Mouse (Mus musculus) heart, adult 2 months (tissue): ENCODE data around the gene Tmem179.

Experiments used
- CTCF ChIP-seq: fragments of 200-600 bp; IDR thresholded peaks from 2 replicates; pipeline ENCODE4 v1.8.1; 2022; ENCODE audit warnings: antibody characterized with exemption, mild to moderate bottlenecking, moderate library complexity
- POLR2A ChIP-seq: fragments of 200-500 bp; IDR thresholded peaks from 2 replicates; pipeline ENCODE4 v1.6.1; 2011; ENCODE audit warnings: mild to moderate bottlenecking, low read depth, low read length, control low read depth; ENCODE audit not compliant: insufficient read depth

GRCm38 (mm10) chr12:112506267-112506666 is 10.3 kb downstream of the Tmem179 start:
- no peak for TF ChIP-seq POLR2A
- TF ChIP-seq CTCF = no peak
